Mouse (Mus musculus): ENCODE results near the gene Nr2f2. TPM values are rescaled to one million over a fixed set of nuclear protein-coding genes. Genes with fewer than 3 reads are reported as not detected.

The Nr2f2 gene
- total RNA-seq, 2 experiments from 2014 or later, result 41.7 to 50.4 TPM

GRCm38 (mm10) chr7:70332064-70332850 lies 34.3 kb downstream of the Nr2f2 start:
- no peak for DNase-seq

GRCm38 (mm10) chr7:70331243-70332063 lies 35.1 kb downstream of the Nr2f2 start:
- DNase-seq, result no peak

- DNase-seq, result no peak
Measured at GRCm38 (mm10) chr7:70330761-70331242, 35.7 kb downstream of the Nr2f2 start.

DNA sequence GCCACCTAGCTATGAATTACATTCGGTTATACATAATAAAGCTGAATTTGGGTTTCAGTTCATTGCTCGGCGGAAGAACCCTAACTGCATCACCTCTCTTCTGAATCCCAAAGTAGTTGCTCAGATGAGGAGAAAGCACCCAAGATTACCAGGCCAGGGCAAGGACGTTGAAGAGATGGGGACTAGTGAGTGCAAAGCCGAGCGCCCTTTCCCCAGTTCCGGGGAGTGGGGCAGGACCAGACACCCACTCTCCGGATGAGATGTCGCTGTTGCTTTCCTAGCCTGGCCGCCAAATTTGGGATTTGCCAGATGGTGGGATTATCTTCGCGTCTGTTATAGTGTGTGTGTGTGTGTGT lies 36.4 kb downstream of the Nr2f2 start:
- DNase-seq, result no peak

GRCm38 (mm10) chr7:70329521-70330206 lies 36.9 kb downstream of the Nr2f2 start:
- no peak for DNase-seq

DNA sequence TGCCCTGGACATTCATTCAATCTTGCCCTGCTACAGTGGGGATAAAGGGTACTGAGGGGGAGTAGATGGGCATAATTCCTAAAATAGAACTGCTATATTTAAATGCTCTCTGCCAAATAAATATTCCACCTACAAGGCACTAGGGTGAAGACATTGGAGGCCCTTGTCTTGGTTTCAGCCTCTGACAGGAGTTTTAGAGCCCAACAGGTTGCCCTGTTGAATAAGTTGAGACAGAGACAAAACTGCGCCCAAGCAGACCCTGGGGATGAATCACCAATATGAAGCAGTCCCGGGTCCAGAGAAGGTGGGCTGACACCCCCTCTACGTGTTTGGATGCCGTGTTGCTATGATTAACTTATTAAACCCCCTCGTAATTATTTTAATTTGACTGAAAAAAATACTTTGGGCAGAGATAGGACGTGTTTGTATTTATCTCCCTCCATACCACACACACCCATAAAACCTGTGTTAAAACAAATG lies 37.5 kb downstream of the Nr2f2 start:
- DNase-seq, result no peak

DNA sequence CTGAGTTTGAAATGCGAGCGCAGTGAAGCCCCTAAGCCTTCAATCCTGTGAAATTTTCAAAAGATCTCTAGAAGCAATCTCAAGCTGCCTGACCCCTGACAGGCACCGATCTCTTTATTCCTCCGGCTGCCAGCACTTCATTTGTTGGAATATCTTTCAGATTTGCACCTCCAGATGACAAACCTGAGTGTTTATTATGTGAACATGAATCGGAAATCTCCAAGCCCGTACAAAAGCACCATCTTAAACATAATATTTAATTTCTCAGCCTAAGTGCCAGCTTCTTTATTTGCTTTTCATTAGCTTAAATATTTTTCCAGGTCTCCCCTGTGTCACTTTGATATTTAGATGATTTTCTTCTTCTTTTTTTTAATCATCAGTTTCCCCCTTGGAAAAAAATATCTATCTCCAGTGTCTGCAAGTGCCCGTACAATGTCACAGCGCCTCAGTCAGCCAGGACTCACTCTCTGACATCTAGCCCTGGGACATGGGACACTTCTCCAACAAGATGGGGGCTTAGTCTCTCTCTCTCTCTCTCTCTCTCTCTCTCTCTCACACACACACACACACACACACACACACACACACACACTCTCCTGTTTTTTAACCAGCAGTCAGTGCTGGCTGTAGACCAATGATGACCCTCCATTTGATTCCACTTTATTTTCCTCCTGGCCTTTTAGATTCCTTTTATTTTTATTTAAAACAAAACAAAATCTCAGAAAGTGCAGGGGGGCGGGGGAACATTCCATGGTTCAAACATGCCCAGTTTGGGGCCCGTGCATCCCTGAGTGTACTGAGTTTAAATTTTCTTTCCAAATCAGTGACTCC lies 38.1 kb downstream of the Nr2f2 start:
- no peak for DNase-seq

- no peak for DNase-seq
Measured at GRCm38 (mm10) chr7:70327191-70327590, 39.3 kb downstream of the Nr2f2 start.

DNA sequence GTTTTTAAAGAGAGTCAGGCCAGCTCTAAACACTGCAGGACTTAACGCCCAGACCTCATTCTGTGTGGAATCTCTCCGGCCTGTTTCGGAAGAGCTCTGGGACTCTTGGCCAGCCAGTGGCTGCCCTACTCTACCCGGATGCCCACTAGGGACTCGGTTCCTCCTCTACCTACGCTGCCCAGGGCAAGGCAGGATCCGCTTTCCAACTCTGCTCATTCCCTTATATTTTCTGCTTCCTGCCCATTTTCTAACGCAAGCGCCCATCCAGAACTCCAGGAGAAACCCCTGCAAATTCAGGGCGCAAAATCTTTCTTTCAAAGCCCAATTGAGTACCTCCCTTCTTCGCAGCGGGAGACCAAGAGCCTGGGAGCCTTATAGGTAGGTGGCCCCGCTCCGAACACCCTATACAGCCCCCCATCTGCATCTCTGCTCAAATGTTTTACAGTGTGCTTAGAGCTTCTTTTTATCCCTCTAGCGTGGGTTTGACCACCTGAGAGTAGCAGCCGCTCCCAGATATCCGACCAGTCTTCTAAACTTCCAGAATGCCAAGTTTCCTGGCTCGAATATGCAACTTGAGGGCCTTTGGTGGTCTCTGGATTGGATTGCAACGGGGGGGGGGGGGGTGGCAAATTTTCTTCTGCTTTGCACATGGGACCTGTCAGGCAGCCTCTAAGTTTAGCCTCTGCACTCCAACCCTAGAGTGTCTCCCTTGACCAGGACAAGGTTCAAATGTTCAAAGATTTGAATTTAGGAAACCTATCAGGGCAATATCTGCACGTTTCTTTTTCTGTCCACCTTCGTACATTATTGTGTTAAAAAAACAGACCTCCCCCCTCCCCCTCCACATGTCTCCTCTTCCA lies 40.1 kb downstream of the Nr2f2 start:
- no peak for DNase-seq

GRCm38 (mm10) chr7:70325381-70325780 lies 41.2 kb downstream of the Nr2f2 start:
- no peak for DNase-seq

- DNase-seq, result no peak
Measured at GRCm38 (mm10) chr7:70324541-70324940, 42.0 kb downstream of the Nr2f2 start.

DNA sequence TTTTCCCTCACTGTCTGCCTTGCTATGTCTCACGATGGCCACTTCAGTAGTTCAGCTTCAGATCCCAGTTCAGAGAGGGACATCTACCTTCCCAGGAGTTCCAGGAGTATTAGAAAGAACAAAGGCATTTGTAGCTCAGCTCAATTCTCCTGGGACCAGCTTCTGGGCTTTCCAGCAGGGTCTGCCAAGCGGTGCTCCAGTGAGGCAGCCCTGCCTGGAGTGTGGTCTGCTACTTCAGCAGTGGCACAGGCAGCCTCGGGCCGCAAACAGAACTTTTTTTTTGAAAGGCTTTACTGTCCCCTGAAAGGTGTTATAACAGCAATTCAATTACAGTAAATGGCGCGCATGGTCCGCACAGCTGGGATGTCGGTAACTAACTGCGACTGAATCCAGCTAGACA lies 42.5 kb downstream of the Nr2f2 start:
- DNase-seq, result no peak

DNA sequence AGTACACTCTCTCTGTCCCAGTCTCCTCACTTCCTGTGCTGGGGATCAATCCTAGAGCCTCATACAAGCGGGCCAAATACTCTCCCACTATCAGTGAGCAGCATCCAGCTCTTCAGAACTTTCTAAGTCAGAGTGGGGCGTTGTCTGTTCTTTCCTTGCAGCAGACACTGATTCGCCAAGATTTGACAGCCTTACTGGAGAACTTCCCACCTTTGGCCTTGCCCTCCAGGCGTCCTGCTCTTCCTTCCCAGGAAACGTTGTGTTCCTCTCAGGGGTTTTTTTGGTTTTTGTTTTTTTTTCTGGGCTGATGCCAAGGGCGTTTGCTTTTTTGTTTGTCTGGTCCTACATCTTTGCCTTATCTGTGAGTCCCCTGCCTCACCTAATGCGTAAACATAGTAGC lies 60.8 kb downstream of the Nr2f2 start:
- DNase-seq, result no peak

GRCm38 (mm10) chr7:70304426-70304825 lies 62.1 kb downstream of the Nr2f2 start:
- no peak for DNase-seq
